Mouse (Mus musculus) right cerebral cortex, postnatal 10 days (tissue): ENCODE data around the gene Hoxa4.
A peak's percentile ranks its signal among the peaks of the same experiment; 100 is the strongest.

ENCODE experiments used
- DNase-seq, 2 experiments: peaks; one replicate each; pipeline ENCODE4 v3.0.0; 2021; ENCODE audit warnings: low spot score in 2 of 2

Hoxa4 gene

GRCm38 (mm10) chr6:52216691-52217458, 25.3 kb upstream of the Hoxa4 start:
- DNase-seq, result no peak

- DNase-seq, result no peak
These were observed 24.4 kb upstream of the Hoxa4 start for GRCm38 (mm10) chr6:52215771-52216535.

GRCm38 (mm10) chr6:52215070-52215469, 23.5 kb upstream of the Hoxa4 start:
- DNase-seq, result no peak

- DNase-seq, result no peak
These were observed 22.7 kb upstream of the Hoxa4 start for GRCm38 (mm10) chr6:52214271-52214670.

- DNase-seq, result no peak
These were observed 21.8 kb upstream of the Hoxa4 start, which contains the start of the genes Hoxa3 and Gm28308 for GRCm38 (mm10) chr6:52213119-52213986. Hoxa3 (minus strand) TSS chr6:52213336. Gm28308 (minus strand) TSS chr6:52213339.

GRCm38 (mm10) chr6:52212556-52213118, 21.1 kb upstream of the Hoxa4 start:
- no peak for DNase-seq

- no peak for DNase-seq
These were observed 20.4 kb upstream of the Hoxa4 start for GRCm38 (mm10) chr6:52211961-52212360.

GRCm38 (mm10) chr6:52211170-52211935, 19.8 kb upstream of the Hoxa4 start:
- peak in 1 of 2 experiments; percentile 67 for DNase-seq

- no peak for DNase-seq
These were observed 18.1 kb upstream of the Hoxa4 start for GRCm38 (mm10) chr6:52209685-52210046.

- no peak for DNase-seq
These were observed 17.5 kb upstream of the Hoxa4 start for GRCm38 (mm10) chr6:52208868-52209684.

- DNase-seq, result no peak
These were observed 16.7 kb upstream of the Hoxa4 start, which contains the start of gene Hoxa6 for GRCm38 (mm10) chr6:52208072-52208867. Hoxa6 (minus strand) TSS chr6:52208722.

- DNase-seq, result no peak
These were observed 16.1 kb upstream of the Hoxa4 start for GRCm38 (mm10) chr6:52207684-52207976.

GRCm38 (mm10) chr6:52206882-52207683, 15.5 kb upstream of the Hoxa4 start:
- DNase-seq, result no peak

GRCm38 (mm10) chr6:52205638-52206621, 14.4 kb upstream of the Hoxa4 start:
- DNase-seq, result no peak

- no peak for DNase-seq
These were observed 13.7 kb upstream of the Hoxa4 start for GRCm38 (mm10) chr6:52205221-52205620.

GRCm38 (mm10) chr6:52204050-52204752, 12.6 kb upstream of the Hoxa4 start, which contains the start of gene Hoxa5:
Hoxa5 (minus strand) TSS chr6:52204587.
- DNase-seq, result no peak
